Mouse (Mus musculus): ENCODE measurements at regions not wholly inside any gene's neighbourhood (a gene's known extent, or its start where the extent isn't known, plus 50 kb on each side); places are given as distances from the start of the nearest gene placed in this dataset.

DNA sequence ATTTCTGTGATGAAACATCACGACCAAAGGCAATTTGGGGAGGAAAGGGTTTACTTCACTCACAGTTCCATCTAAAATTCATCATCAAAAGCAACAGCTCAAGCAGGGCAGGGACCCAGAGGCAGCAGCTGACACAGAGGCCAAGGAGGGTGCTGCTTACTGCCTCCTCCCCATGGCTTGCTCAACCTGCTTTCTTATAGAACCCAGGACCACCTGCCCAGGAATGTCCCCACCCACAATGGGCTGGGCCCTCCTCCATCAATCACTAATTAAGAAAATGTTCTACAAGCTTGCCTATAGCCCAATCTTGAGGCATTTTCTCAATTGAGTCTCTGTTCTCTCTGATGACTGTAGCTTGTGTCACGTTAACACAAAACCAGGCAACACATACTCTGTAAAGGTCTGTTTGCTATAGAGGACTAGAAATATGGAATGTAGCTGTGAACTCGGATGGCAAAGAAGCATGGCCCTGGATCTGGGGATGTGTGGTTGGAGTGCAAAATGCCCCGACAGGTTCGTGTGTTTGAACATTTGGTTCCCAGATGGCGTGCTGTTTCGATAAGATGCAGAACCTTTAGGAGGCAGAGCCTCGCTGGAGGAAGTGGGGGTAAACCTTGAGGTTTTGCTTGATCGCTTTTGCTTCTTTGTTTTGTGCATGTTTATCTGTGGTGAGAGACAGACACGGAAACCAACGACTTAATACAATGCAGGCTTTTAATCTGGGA, 74.3 kb downstream of the Il9r start:
- TF ChIP-seq CTCF (IDR thresholded peaks at IDR 0.05; ENCODE audit: control insufficient read depth, insufficient read depth, insufficient replicate concordance, low read depth, low read length) (no peak), POLR2A (IDR thresholded peaks at IDR 0.05; ENCODE audit: control insufficient read depth, low read depth, low read length) (no peak)

All from testis, adult 2 months (tissue).